Mouse (Mus musculus) CD4-positive, CD25-positive, alpha-beta regulatory T cell (primary cell): ENCODE data around the gene Klf9. TPM values are rescaled to one million over a fixed set of nuclear protein-coding genes. Genes with fewer than 3 reads are reported as not detected.

Experiments used
- polyA plus RNA-seq: library from polyadenylated mRNA; unstranded; fragments of 100-300 nt; shearing (Covaris generic); gene quantifications from one replicate; pipeline ENCODE4 v1.2.1, GENCODE M21; 2017

Klf9 gene
- 3.7 TPM for polyA plus RNA-seq

DNA sequence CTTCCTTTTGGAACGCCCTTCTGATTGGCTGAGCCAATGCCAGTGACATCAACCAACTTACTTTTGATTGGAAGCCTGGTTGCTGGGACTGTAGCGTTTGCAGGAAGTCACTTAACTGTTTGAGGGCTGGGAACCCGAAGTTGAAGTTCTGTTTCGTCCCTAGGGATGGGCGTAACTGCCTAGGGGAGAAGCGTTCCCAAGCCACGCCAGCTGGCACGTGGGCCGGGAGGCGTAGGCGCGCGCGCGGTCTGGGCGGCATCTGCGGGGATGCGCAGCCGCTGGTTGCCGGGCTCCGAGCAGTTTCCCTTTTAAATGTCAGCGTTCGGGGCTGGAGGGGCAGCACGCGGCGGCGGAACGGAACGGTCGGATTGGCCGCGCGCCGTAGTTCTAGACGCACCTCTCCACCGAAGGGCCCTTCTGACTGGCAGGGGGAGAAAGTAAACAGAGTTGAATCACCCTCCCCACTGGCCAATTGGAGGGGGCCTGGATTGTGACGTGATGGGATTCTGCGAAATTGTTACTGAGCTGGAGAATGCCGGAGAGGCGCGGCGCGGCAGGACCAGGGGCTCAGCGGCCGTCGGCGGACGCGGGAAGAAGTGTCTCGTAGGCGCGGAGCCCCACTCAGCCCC, at the start of gene Klf9:
Gene Klf9, plus strand, starts transcription at position 538 of the 629 bp plus-strand sequence.

Other genes with a start within 250 kb of the Klf9 start
- 41.2 TPM for gene Smc5, start 132.7 kb downstream of the Klf9 start, polyA plus RNA-seq